Mouse (Mus musculus): Measurements from ENCODE around the gene Rps11. TPM values are rescaled to one million over a fixed set of nuclear protein-coding genes. Genes with fewer than 3 reads are reported as not detected.
"Not testable (repeated sequence)": the region's sequence is repeated elsewhere in the genome, so short reads cannot be mapped to it uniquely, and the experiment has no call there.

Rps11 gene
- polyA plus RNA-seq, 1 experiment = 2,753 TPM

GRCm38 (mm10) chr7:45102441-45102840 lies 21.8 kb downstream of the Rps11 start:
- Histone ChIP-seq H3K36me3 (ENCODE audit: control insufficient read depth, insufficient read depth, low read length, poor library complexity, severe bottlenecking) (no peaks in the 10 kb centered on the region), H3K9me3 (replicated peaks; ENCODE audit: control insufficient read depth, insufficient read depth, low read length, poor library complexity, severe bottlenecking) (no peaks in the 10 kb centered on the region), H3K27ac (ENCODE audit: insufficient read depth, low read length) (no peak overlapping the region), H3K9ac (ENCODE audit: low read depth, poor library complexity, severe bottlenecking) (no peak overlapping the region), H3K27me3 (ENCODE audit: control insufficient read depth, insufficient read depth, low read length, poor library complexity, severe bottlenecking) (no peaks in the 10 kb centered on the region), H3K4me1 (ENCODE audit: control insufficient read depth, insufficient read depth, low read length) (peaks cover 2% of the 10 kb centered on the region), H3K4me3 (ENCODE audit: low read depth, low read length) (no peak overlapping the region)
- TF ChIP-seq POLR2A (IDR thresholded peaks at IDR 0.05; ENCODE audit: insufficient read depth, low read length) (no peak), CTCF (IDR thresholded peaks at IDR 0.05; ENCODE audit: low read depth, low read length) (no peak), EP300 (IDR thresholded peaks at IDR 0.05; ENCODE audit: insufficient read depth, low read depth, low read length) (no peak)

GRCm38 (mm10) chr7:45100046-45100445 lies 24.2 kb downstream of the Rps11 start:
- TF ChIP-seq CTCF (IDR thresholded peaks at IDR 0.05; ENCODE audit: low read depth, low read length) = no peak
- no peak for TF ChIP-seq POLR2A (IDR thresholded peaks at IDR 0.05; ENCODE audit: insufficient read depth, low read length)
- TF ChIP-seq EP300 (IDR thresholded peaks at IDR 0.05; ENCODE audit: insufficient read depth, low read depth, low read length) = no peak
- no peak overlapping the region for H3K27ac ChIP-seq (ENCODE audit: insufficient read depth, low read length)
- no peaks in the 10 kb centered on the region for H3K27me3 ChIP-seq (ENCODE audit: control insufficient read depth, insufficient read depth, low read length, poor library complexity, severe bottlenecking)
- no peak overlapping the region for H3K4me3 ChIP-seq (ENCODE audit: low read depth, low read length)
- no peaks in the 10 kb centered on the region for H3K36me3 ChIP-seq (ENCODE audit: control insufficient read depth, insufficient read depth, low read length, poor library complexity, severe bottlenecking)
- H3K4me1 ChIP-seq (ENCODE audit: control insufficient read depth, insufficient read depth, low read length) = peaks cover 3% of the 10 kb centered on the region
- H3K9me3 ChIP-seq (replicated peaks; ENCODE audit: control insufficient read depth, insufficient read depth, low read length, poor library complexity, severe bottlenecking) = no peaks in the 10 kb centered on the region
- no peak overlapping the region for H3K9ac ChIP-seq (ENCODE audit: low read depth, poor library complexity, severe bottlenecking)

GRCm38 (mm10) chr7:45098541-45099240 lies 25.5 kb downstream of the Rps11 start:
- Histone ChIP-seq H3K27me3 (ENCODE audit: control insufficient read depth, insufficient read depth, low read length, poor library complexity, severe bottlenecking) (no peaks in the 10 kb centered on the region), H3K4me1 (ENCODE audit: control insufficient read depth, insufficient read depth, low read length) (peaks cover 2% of the 10 kb centered on the region), H3K9me3 (replicated peaks; ENCODE audit: control insufficient read depth, insufficient read depth, low read length, poor library complexity, severe bottlenecking) (no peaks in the 10 kb centered on the region), H3K27ac (ENCODE audit: insufficient read depth, low read length) (no peak overlapping the region), H3K9ac (ENCODE audit: low read depth, poor library complexity, severe bottlenecking) (no peak overlapping the region), H3K4me3 (ENCODE audit: low read depth, low read length) (no peak overlapping the region), H3K36me3 (ENCODE audit: control insufficient read depth, insufficient read depth, low read length, poor library complexity, severe bottlenecking) (no peaks in the 10 kb centered on the region)
- TF ChIP-seq CTCF (IDR thresholded peaks at IDR 0.05; ENCODE audit: low read depth, low read length) = peak; percentile 69
- TF ChIP-seq EP300 (IDR thresholded peaks at IDR 0.05; ENCODE audit: insufficient read depth, low read depth, low read length) = no peak

GRCm38 (mm10) chr7:45097479-45097878 lies 26.8 kb downstream of the Rps11 start:
- no peaks in the 10 kb centered on the region for H3K36me3 ChIP-seq (ENCODE audit: control insufficient read depth, insufficient read depth, low read length, poor library complexity, severe bottlenecking)
- H3K9ac ChIP-seq (ENCODE audit: low read depth, poor library complexity, severe bottlenecking) = no peak overlapping the region
- no peak overlapping the region for H3K27ac ChIP-seq (ENCODE audit: insufficient read depth, low read length)
- no peaks in the 10 kb centered on the region for H3K9me3 ChIP-seq (replicated peaks; ENCODE audit: control insufficient read depth, insufficient read depth, low read length, poor library complexity, severe bottlenecking)
- no peak overlapping the region for H3K4me3 ChIP-seq (ENCODE audit: low read depth, low read length)
- H3K4me1 ChIP-seq (ENCODE audit: control insufficient read depth, insufficient read depth, low read length) = peaks cover 6% of the 10 kb centered on the region
- H3K27me3 ChIP-seq (ENCODE audit: control insufficient read depth, insufficient read depth, low read length, poor library complexity, severe bottlenecking) = no peaks in the 10 kb centered on the region
- TF ChIP-seq POLR2A (IDR thresholded peaks at IDR 0.05; ENCODE audit: insufficient read depth, low read length) (no peak), CTCF (IDR thresholded peaks at IDR 0.05; ENCODE audit: low read depth, low read length) (no peak), EP300 (IDR thresholded peaks at IDR 0.05; ENCODE audit: insufficient read depth, low read depth, low read length) (no peak)

GRCm38 (mm10) chr7:45095965-45096364 lies 28.3 kb downstream of the Rps11 start:
- H3K4me3 ChIP-seq (ENCODE audit: low read depth, low read length); H3K9me3 ChIP-seq (replicated peaks; ENCODE audit: control insufficient read depth, insufficient read depth, low read length, poor library complexity, severe bottlenecking); H3K4me1 ChIP-seq (ENCODE audit: control insufficient read depth, insufficient read depth, low read length); H3K27ac ChIP-seq (ENCODE audit: insufficient read depth, low read length); H3K36me3 ChIP-seq (ENCODE audit: control insufficient read depth, insufficient read depth, low read length, poor library complexity, severe bottlenecking); H3K27me3 ChIP-seq (ENCODE audit: control insufficient read depth, insufficient read depth, low read length, poor library complexity, severe bottlenecking); H3K9ac ChIP-seq (ENCODE audit: low read depth, poor library complexity, severe bottlenecking): not testable (repeated sequence)

- no peak overlapping the region for H3K4me3 ChIP-seq (ENCODE audit: low read depth, low read length)
- H3K9ac ChIP-seq (ENCODE audit: low read depth, poor library complexity, severe bottlenecking) = no peak overlapping the region
- H3K36me3 ChIP-seq (ENCODE audit: control insufficient read depth, insufficient read depth, low read length, poor library complexity, severe bottlenecking) = no peaks in the 10 kb centered on the region
- no peaks in the 10 kb centered on the region for H3K27me3 ChIP-seq (ENCODE audit: control insufficient read depth, insufficient read depth, low read length, poor library complexity, severe bottlenecking)
- no peaks in the 10 kb centered on the region for H3K9me3 ChIP-seq (replicated peaks; ENCODE audit: control insufficient read depth, insufficient read depth, low read length, poor library complexity, severe bottlenecking)
- H3K27ac ChIP-seq (ENCODE audit: insufficient read depth, low read length) = no peak overlapping the region
- peaks cover 6% of the 10 kb centered on the region for H3K4me1 ChIP-seq (ENCODE audit: control insufficient read depth, insufficient read depth, low read length)
- TF ChIP-seq EP300 (IDR thresholded peaks at IDR 0.05; ENCODE audit: insufficient read depth, low read depth, low read length) (no peak), CTCF (IDR thresholded peaks at IDR 0.05; ENCODE audit: low read depth, low read length) (no peak), POLR2A (IDR thresholded peaks at IDR 0.05; ENCODE audit: insufficient read depth, low read length) (no peak)
These were observed 28.9 kb downstream of the Rps11 start for GRCm38 (mm10) chr7:45095367-45095766.
